Mouse (Mus musculus) forebrain, embryonic 10.5 days (tissue): Measurements from ENCODE around the gene Snapin. TPM values are rescaled to one million over a fixed set of nuclear protein-coding genes. Genes with fewer than 3 reads are reported as not detected.

Source experiments
- DNase-seq: peaks from one replicate; pipeline ENCODE4 v3.0.0-alpha.2; 2017; ENCODE audit warnings: low spot score; ENCODE audit errors: extremely low spot score
- H3K27ac ChIP-seq: fragments of 300-500 bp; sonication (generic); 2 replicates; pipeline ENCODE4 v1.5.1; 2016; ENCODE audit warnings: mild to moderate bottlenecking
- H3K27me3 ChIP-seq: fragments of 300-500 bp; sonication (generic); 2 replicates; pipeline ENCODE4 v1.6.1; 2016; ENCODE audit warnings: mild to moderate bottlenecking; ENCODE audit not compliant: poor library complexity, severe bottlenecking
- H3K36me3 ChIP-seq: fragments of 300-500 bp; sonication (generic); replicated peaks from 2 replicates; pipeline ENCODE4 v1.6.1; 2016; ENCODE audit warnings: mild to moderate bottlenecking, moderate library complexity
- H3K4me1 ChIP-seq: fragments of 300-500 bp; sonication (generic); 2 replicates; pipeline ENCODE4 v1.6.1; 2016
- H3K4me3 ChIP-seq: fragments of 300-500 bp; sonication (generic); 2 replicates; pipeline ENCODE4 v1.5.1; 2016; ENCODE audit warnings: mild to moderate bottlenecking, moderate library complexity
- H3K9me3 ChIP-seq: fragments of 300-500 bp; sonication (generic); 2 replicates; pipeline ENCODE4 v1.6.1; 2016; ENCODE audit warnings: mild to moderate bottlenecking, moderate library complexity
- WGBS: fragments of 180-500 bp; shearing (Covaris S2); methylation state at CpG from one replicate; pipeline ENCODE4 v1.1.7; 2016; 5-methylcytosine and 5-hydroxymethylcytosine counted together
- polyA plus RNA-seq: library from polyadenylated mRNA; unstranded; fragments of >200 nt; fragmentation: Nextera tagmentation; extraction: Ambion mirVana; gene quantifications from 2 replicates; pipeline ENCODE4 v1.2.1, GENCODE M21; 2016

The Snapin gene
- polyA plus RNA-seq, 1 experiment from 2014 or later, result 58.9 TPM

- Histone ChIP-seq H3K27me3 (peaks cover 86% of the 10 kb centered on the region), H3K36me3 (no peaks in the 10 kb centered on the region), H3K27ac (0 out of 2 replicates have a peak overlapping the region, but pooled peaks have one; percentile 51), H3K4me1 (peaks cover 20% of the 10 kb centered on the region), H3K4me3 (peak overlapping the region; percentile 51), H3K9me3 (no peaks in the 10 kb centered on the region)
- peak; percentile 36 for DNase-seq
- 11% methylated on average over 37 of the region's 37 CpGs for WGBS
Measured at GRCm38 (mm10) chr3:90464552-90465080, 26.2 kb downstream of the Snapin start.

GRCm38 (mm10) chr3:90462579-90462978 is 28.3 kb downstream of the Snapin start:
- H3K4me3 ChIP-seq, result no peak overlapping the region
- WGBS, result 27% methylated on average over 7 of the region's 7 CpGs
- H3K36me3 ChIP-seq, result no peaks in the 10 kb centered on the region
- no peak for DNase-seq
- no peak overlapping the region for H3K27ac ChIP-seq
- H3K27me3 ChIP-seq, result peaks cover 75% of the 10 kb centered on the region
- H3K9me3 ChIP-seq, result no peaks in the 10 kb centered on the region
- H3K4me1 ChIP-seq, result peaks cover 20% of the 10 kb centered on the region

- no peak for DNase-seq
- H3K27ac ChIP-seq, result no peak overlapping the region
- peaks cover 72% of the 10 kb centered on the region for H3K27me3 ChIP-seq
- peaks cover 20% of the 10 kb centered on the region for H3K4me1 ChIP-seq
- H3K9me3 ChIP-seq, result no peaks in the 10 kb centered on the region
- 91% methylated on average over 3 of the region's 3 CpGs for WGBS
- H3K4me3 ChIP-seq, result no peak overlapping the region
- H3K36me3 ChIP-seq, result no peaks in the 10 kb centered on the region
Measured at GRCm38 (mm10) chr3:90461935-90462334, 28.9 kb downstream of the Snapin start.

GRCm38 (mm10) chr3:90460315-90460714 is 30.5 kb downstream of the Snapin start:
- peaks cover 60% of the 10 kb centered on the region for H3K27me3 ChIP-seq
- no peak for DNase-seq
- WGBS, result 77% methylated on average over 5 of the region's 5 CpGs

GRCm38 (mm10) chr3:90459727-90460126 is 31.1 kb downstream of the Snapin start:
- H3K27ac ChIP-seq, result no peak overlapping the region
- no peak overlapping the region for H3K4me3 ChIP-seq
- no peak for DNase-seq
- WGBS, result 79% methylated on average over 9 of the region's 9 CpGs
- H3K4me1 ChIP-seq, result peaks cover 4% of the 10 kb centered on the region
- H3K36me3 ChIP-seq, result no peaks in the 10 kb centered on the region
- peaks cover 54% of the 10 kb centered on the region for H3K27me3 ChIP-seq
- H3K9me3 ChIP-seq, result no peaks in the 10 kb centered on the region

More at GRCm38 (mm10) chr3:90460315-90460714, 30.5 kb downstream of the Snapin start:
- Histone ChIP-seq H3K36me3 (no peaks in the 10 kb centered on the region), H3K4me1 (peaks cover 10% of the 10 kb centered on the region), H3K27ac (no peak overlapping the region), H3K4me3 (no peak overlapping the region), H3K9me3 (no peaks in the 10 kb centered on the region)

GRCm38 (mm10) chr3:90454931-90455330 is 35.9 kb downstream of the Snapin start:
- Histone ChIP-seq H3K27me3 (peaks cover 9% of the 10 kb centered on the region; the same call in 1 of the 2 replicates), H3K4me1 (peaks cover 15% of the 10 kb centered on the region), H3K9me3 (no peaks in the 10 kb centered on the region), H3K36me3 (no peaks in the 10 kb centered on the region), H3K27ac (no peak overlapping the region), H3K4me3 (no peak overlapping the region)
- 90% methylated on average over 14 of the region's 14 CpGs for whole genome bisulfite sequencing
- DNase-seq, result no peak

GRCm38 (mm10) chr3:90451396-90452095 is 39.3 kb downstream of the Snapin start:
- no peak for DNase-seq
- Histone ChIP-seq H3K36me3 (no peaks in the 10 kb centered on the region), H3K9me3 (no peaks in the 10 kb centered on the region), H3K27me3 (0 out of 2 replicates have a peak, but pooled peaks cover 4% of the 10 kb centered on the region), H3K4me3 (peak overlapping the region; percentile 24; the same call in 1 of the 2 replicates), H3K27ac (peak overlapping the region; percentile 44; the same call in 1 of the 2 replicates), H3K4me1 (peaks cover 37% of the 10 kb centered on the region)
- 66% methylated on average over 10 of the region's 10 CpGs for WGBS

- 0 out of 2 replicates have a peak, but pooled peaks cover 4% of the 10 kb centered on the region for H3K27me3 ChIP-seq
- peaks cover 44% of the 10 kb centered on the region for H3K4me1 ChIP-seq
- no peak for DNase-seq
- 40% methylated on average over 12 of the region's 12 CpGs for WGBS
- no peaks in the 10 kb centered on the region for H3K36me3 ChIP-seq
- H3K4me3 ChIP-seq, result peak overlapping the region; percentile 24; the same call in 1 of the 2 replicates
- H3K9me3 ChIP-seq, result no peaks in the 10 kb centered on the region
- peak overlapping the region; percentile 44 for H3K27ac ChIP-seq
Measured at GRCm38 (mm10) chr3:90450874-90451273, 40.0 kb downstream of the Snapin start.

GRCm38 (mm10) chr3:90448626-90449025 is 42.2 kb downstream of the Snapin start:
- WGBS, result 27% methylated on average over 6 of the region's 6 CpGs
- Histone ChIP-seq H3K4me1 (peaks cover 48% of the 10 kb centered on the region), H3K27ac (peak overlapping the region; percentile 36; the same call in 1 of the 2 replicates), H3K9me3 (no peaks in the 10 kb centered on the region; the same call in 1 of the 2 replicates), H3K4me3 (no peak overlapping the region), H3K36me3 (no peaks in the 10 kb centered on the region), H3K27me3 (no peaks in the 10 kb centered on the region)
- DNase-seq, result no peak

GRCm38 (mm10) chr3:90447123-90447494 is 43.7 kb downstream of the Snapin start:
- H3K9me3 ChIP-seq, result no peaks in the 10 kb centered on the region; the same call in 1 of the 2 replicates
- H3K27me3 ChIP-seq, result no peaks in the 10 kb centered on the region
- 41% methylated on average over 7 of the region's 7 CpGs for WGBS
- no peaks in the 10 kb centered on the region for H3K36me3 ChIP-seq
- H3K27ac ChIP-seq, result peak overlapping the region; percentile 94
- no peak for DNase-seq
- H3K4me3 ChIP-seq, result peak overlapping the region; percentile 49
- H3K4me1 ChIP-seq, result peaks cover 48% of the 10 kb centered on the region

GRCm38 (mm10) chr3:90446389-90447122 is 44.3 kb downstream of the Snapin start:
- WGBS, result under 1% methylated on average over 17 of the region's 17 CpGs
- Histone ChIP-seq H3K4me3 (peak overlapping the region; percentile 49), H3K9me3 (no peaks in the 10 kb centered on the region; the same call in 1 of the 2 replicates), H3K27me3 (no peaks in the 10 kb centered on the region), H3K36me3 (no peaks in the 10 kb centered on the region), H3K4me1 (peaks cover 44% of the 10 kb centered on the region), H3K27ac (peak overlapping the region; percentile 94)
- peak; percentile 84 for DNase-seq

GRCm38 (mm10) chr3:90445417-90446200 is 45.2 kb downstream of the Snapin start:
- Histone ChIP-seq H3K27ac (peak overlapping the region; percentile 94), H3K27me3 (no peaks in the 10 kb centered on the region), H3K4me3 (peak overlapping the region; percentile 49), H3K9me3 (no peaks in the 10 kb centered on the region; the same call in 1 of the 2 replicates), H3K4me1 (peaks cover 35% of the 10 kb centered on the region), H3K36me3 (no peaks in the 10 kb centered on the region)
- 69% methylated on average over 11 of the region's 11 CpGs for WGBS
- DNase-seq, result no peak
